Mouse (Mus musculus) splenic B cell, adult 2 months (primary cell): ENCODE results near the gene Slc12a5.

Experiments used
- DNase-seq: peaks from one replicate; pipeline ENCODE4 v3.0.0-alpha.2; 2011; ENCODE audit warnings: low read depth, low spot score
- H3K27me3 ChIP-seq: 2 replicates; pipeline ENCODE4 v1.6.1; 2012; ENCODE audit warnings: mild to moderate bottlenecking, low read length, moderate library complexity, mixed read lengths; ENCODE audit not compliant: control insufficient read depth, poor library complexity, insufficient read depth, severe bottlenecking
- H3K36me3 ChIP-seq: 2 replicates; pipeline ENCODE4 v1.6.1; 2012; ENCODE audit warnings: mild to moderate bottlenecking, low read length, moderate library complexity, mixed read lengths; ENCODE audit not compliant: control insufficient read depth, poor library complexity, insufficient read depth, severe bottlenecking

Slc12a5 gene

GRCm38 (mm10) chr2:164935991-164936390, 24.6 kb upstream of the Slc12a5 start:
- Histone ChIP-seq H3K36me3 (no peaks in the 10 kb centered on the region; the same call in 1 of the 2 replicates), H3K27me3 (0 out of 2 replicates have a peak, but pooled peaks cover 2% of the 10 kb centered on the region)
- DNase-seq: no peak

- no peaks in the 10 kb centered on the region; the same call in 1 of the 2 replicates for H3K36me3 ChIP-seq
- 0 out of 2 replicates have a peak, but pooled peaks cover 2% of the 10 kb centered on the region for H3K27me3 ChIP-seq
- DNase-seq: peak; percentile 53
Measured at GRCm38 (mm10) chr2:164938146-164939091, 22.2 kb upstream of the Slc12a5 start.

GRCm38 (mm10) chr2:164939106-164939505, 21.5 kb upstream of the Slc12a5 start:
- 0 out of 2 replicates have a peak, but pooled peaks cover 2% of the 10 kb centered on the region for H3K27me3 ChIP-seq
- no peak for DNase-seq
- no peaks in the 10 kb centered on the region; the same call in 1 of the 2 replicates for H3K36me3 ChIP-seq

- Histone ChIP-seq H3K27me3 (0 out of 2 replicates have a peak, but pooled peaks cover 2% of the 10 kb centered on the region), H3K36me3 (no peaks in the 10 kb centered on the region; the same call in 1 of the 2 replicates)
- no peak for DNase-seq
Measured at GRCm38 (mm10) chr2:164940140-164940830, 20.3 kb upstream of the Slc12a5 start, which contains the start of gene Mmp9. Mmp9 (plus strand) TSS chr2:164940780.

GRCm38 (mm10) chr2:164942692-164943290, 17.8 kb upstream of the Slc12a5 start:
- Histone ChIP-seq H3K36me3 (no peaks in the 10 kb centered on the region), H3K27me3 (0 out of 2 replicates have a peak, but pooled peaks cover 2% of the 10 kb centered on the region)
- peak; percentile 77 for DNase-seq

GRCm38 (mm10) chr2:164947506-164947905, 13.1 kb upstream of the Slc12a5 start:
- no peaks in the 10 kb centered on the region for H3K36me3 ChIP-seq
- H3K27me3 ChIP-seq: no peaks in the 10 kb centered on the region
- no peak for DNase-seq

GRCm38 (mm10) chr2:164947930-164948329, 12.7 kb upstream of the Slc12a5 start:
- no peak for DNase-seq
- H3K27me3 ChIP-seq: no peaks in the 10 kb centered on the region
- H3K36me3 ChIP-seq: no peaks in the 10 kb centered on the region

- no peaks in the 10 kb centered on the region for H3K27me3 ChIP-seq
- no peak for DNase-seq
- H3K36me3 ChIP-seq: no peaks in the 10 kb centered on the region
Measured at GRCm38 (mm10) chr2:164948962-164949361, 11.6 kb upstream of the Slc12a5 start.

GRCm38 (mm10) chr2:164950501-164950900, 10.1 kb upstream of the Slc12a5 start:
- Histone ChIP-seq H3K27me3 (no peaks in the 10 kb centered on the region), H3K36me3 (no peaks in the 10 kb centered on the region)
- DNase-seq: peak; percentile 63

- DNase-seq: peak; percentile 43
- H3K27me3 ChIP-seq: no peaks in the 10 kb centered on the region
- H3K36me3 ChIP-seq: no peaks in the 10 kb centered on the region
Measured at GRCm38 (mm10) chr2:164951745-164952144, 8.9 kb upstream of the Slc12a5 start.

- Histone ChIP-seq H3K36me3 (no peaks in the 10 kb centered on the region), H3K27me3 (no peaks in the 10 kb centered on the region)
- peak; percentile 60 for DNase-seq
Measured at GRCm38 (mm10) chr2:164952448-164952847, 8.2 kb upstream of the Slc12a5 start.

GRCm38 (mm10) chr2:164953224-164953623, 7.4 kb upstream of the Slc12a5 start:
- DNase-seq: peak; percentile 88
- Histone ChIP-seq H3K36me3 (no peaks in the 10 kb centered on the region), H3K27me3 (no peaks in the 10 kb centered on the region)

- no peaks in the 10 kb centered on the region for H3K27me3 ChIP-seq
- no peaks in the 10 kb centered on the region for H3K36me3 ChIP-seq
- DNase-seq: no peak
Measured at GRCm38 (mm10) chr2:164955725-164956124, 4.9 kb upstream of the Slc12a5 start.

- DNase-seq: no peak
- Histone ChIP-seq H3K36me3 (no peaks in the 10 kb centered on the region), H3K27me3 (no peaks in the 10 kb centered on the region)
Measured at GRCm38 (mm10) chr2:164956195-164956594, 4.4 kb upstream of the Slc12a5 start.
